Mouse (Mus musculus): ENCODE measurements around the gene Bicral.

DNA sequence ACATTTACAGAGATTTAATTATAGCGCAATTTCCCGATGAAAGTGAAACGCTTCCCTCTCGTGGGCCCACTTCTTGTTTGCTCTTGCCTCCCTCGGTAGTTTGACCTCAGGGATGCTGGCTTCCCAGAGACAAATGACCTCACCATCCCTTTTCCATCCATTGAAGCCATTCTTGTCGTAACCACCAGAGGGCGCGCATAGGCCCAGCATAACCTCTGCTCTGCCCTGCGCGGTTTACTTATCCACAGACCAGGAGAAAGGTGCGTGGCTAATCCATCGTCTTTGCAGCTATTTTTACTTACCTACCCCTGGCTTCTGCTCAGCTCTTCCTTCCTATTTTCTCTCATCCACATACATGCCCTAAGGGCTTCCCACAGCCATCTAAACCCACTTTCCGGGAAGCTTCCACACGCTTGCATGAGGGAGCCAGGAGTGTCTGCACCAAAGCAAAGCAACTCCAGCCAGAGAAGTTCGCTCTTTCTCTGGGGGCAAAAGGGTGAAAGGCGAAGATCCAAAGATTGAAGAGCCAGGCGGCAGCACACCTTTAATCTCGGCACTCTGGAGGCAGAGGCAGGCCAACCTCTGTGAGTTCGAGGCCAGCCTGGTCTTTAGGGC lies 45.7 kb upstream of the Bicral start:
- TF ChIP-seq CTCF (IDR thresholded peaks at IDR 0.05; ENCODE audit: extremely low read depth, insufficient read depth, low read length) (peak; percentile 89), POLR2A (IDR thresholded peaks at IDR 0.05; ENCODE audit: extremely low read depth, insufficient read depth, low read length) (no peak)
